Mouse (Mus musculus) lung, embryonic 14.5 days (tissue): ENCODE measurements around the gene Arhgef10l. TPM values are rescaled to one million over a fixed set of nuclear protein-coding genes. Genes with fewer than 3 reads are reported as not detected.

Source experiments
- ATAC-seq: fragments of 200-750 bp; cut with Nextera tagmentation; 2 replicates; pipeline ENCODE4 v1.8.0; 2017; ENCODE audit warnings: mild to moderate bottlenecking, moderate TSS enrichment, moderate library complexity; ENCODE audit not compliant: insufficient read depth
- DNase-seq: peaks from one replicate; pipeline ENCODE4 v3.0.0-alpha.2; 2015
- H3K27ac ChIP-seq: fragments of 300-500 bp; sonication (generic); 2 replicates; pipeline ENCODE4 v1.5.1; 2014; ENCODE audit warnings: low read depth, mild to moderate bottlenecking, moderate library complexity
- H3K27me3 ChIP-seq: fragments of 300-500 bp; sonication (generic); 2 replicates; pipeline ENCODE4 v1.6.1; 2014; ENCODE audit warnings: low read length, control low read depth; ENCODE audit not compliant: insufficient read depth
- H3K36me3 ChIP-seq: fragments of 300-500 bp; sonication (generic); 2 replicates; pipeline ENCODE4 v1.6.1; 2014; ENCODE audit warnings: control low read depth; ENCODE audit not compliant: insufficient read depth
- H3K4me1 ChIP-seq: fragments of 300-500 bp; sonication (generic); 2 replicates; pipeline ENCODE4 v1.6.1; 2014; ENCODE audit warnings: antibody characterized with exemption, control low read depth; ENCODE audit not compliant: insufficient read depth
- H3K4me2 ChIP-seq: fragments of 300-500 bp; sonication (generic); 2 replicates; pipeline ENCODE4 v1.6.1; 2014; ENCODE audit warnings: mild to moderate bottlenecking
- H3K4me3 ChIP-seq: fragments of 300-500 bp; sonication (generic); 2 replicates; pipeline ENCODE4 v1.5.1; 2014; ENCODE audit warnings: low read depth, low read length
- H3K9ac ChIP-seq: fragments of 300-500 bp; sonication (generic); 2 replicates; pipeline ENCODE4 v1.6.1; 2014
- H3K9me3 ChIP-seq: fragments of 300-500 bp; sonication (generic); 2 replicates; pipeline ENCODE4 v1.6.1; 2016; ENCODE audit warnings: low read depth, low read length, control low read depth
- CTCF ChIP-seq: IDR thresholded peaks from 2 replicates; pipeline ENCODE4 v1.5.1; 2016; ENCODE audit warnings: antibody characterized with exemption, low read depth
- WGBS: fragments of 180-500 bp; shearing (Covaris S2); extraction: QIAGEN DNeasy Blood & Tissue Kit; methylation state at CpG from one replicate; pipeline ENCODE4 v1.1.7; 2014; 5-methylcytosine and 5-hydroxymethylcytosine counted together
- polyA plus RNA-seq: library from polyadenylated mRNA; unstranded; fragments of >200 nt; fragmentation: Nextera tagmentation; extraction: Ambion mirVana; gene quantifications from 2 replicates; pipeline ENCODE4 v1.2.1, GENCODE M21; 2014

The Arhgef10l gene
- polyA plus RNA-seq, 1 experiment from 2014 or later: 16.1 TPM

- 50% methylated on average over 5 of the region's 5 CpGs for WGBS
Observed at GRCm38 (mm10) chr4:140641414-140641918, 24.3 kb downstream of the Arhgef10l start.

GRCm38 (mm10) chr4:140640668-140641067 lies 25.1 kb downstream of the Arhgef10l start:
- no peak for ATAC-seq
- no peak overlapping the region for H3K27ac ChIP-seq

More at GRCm38 (mm10) chr4:140641414-140641918, 24.3 kb downstream of the Arhgef10l start:
- ATAC-seq (no peak), DNase-seq (no peak)
- no peak overlapping the region for H3K27ac ChIP-seq
- no peaks in the 10 kb centered on the region for H3K27me3 ChIP-seq
- TF ChIP-seq CTCF: no peak
- H3K9ac ChIP-seq: no peak overlapping the region
- no peak overlapping the region for H3K4me3 ChIP-seq
- peaks cover 3% of the 10 kb centered on the region; the same call in 1 of the 2 replicates for H3K9me3 ChIP-seq
- no peak overlapping the region for H3K4me2 ChIP-seq
- no peaks in the 10 kb centered on the region for H3K4me1 ChIP-seq
- H3K36me3 ChIP-seq: peaks cover 17% of the 10 kb centered on the region; the same call in 1 of the 2 replicates

GRCm38 (mm10) chr4:140640242-140640523 lies 25.6 kb downstream of the Arhgef10l start:
- no peak overlapping the region for H3K4me2 ChIP-seq
- H3K9ac ChIP-seq: no peak overlapping the region
- H3K27ac ChIP-seq: no peak overlapping the region
- H3K4me1 ChIP-seq: no peaks in the 10 kb centered on the region
- peaks cover 8% of the 10 kb centered on the region; the same call in 1 of the 2 replicates for H3K36me3 ChIP-seq
- ATAC-seq (no peak), DNase-seq (no peak)
- TF ChIP-seq CTCF: no peak
- WGBS: 80% methylated on average over 8 of the region's 8 CpGs
- no peaks in the 10 kb centered on the region for H3K27me3 ChIP-seq
- H3K9me3 ChIP-seq: peaks cover 3% of the 10 kb centered on the region; the same call in 1 of the 2 replicates
- no peak overlapping the region for H3K4me3 ChIP-seq

More at GRCm38 (mm10) chr4:140640668-140641067, 25.1 kb downstream of the Arhgef10l start:
- WGBS: 73% methylated on average over 9 of the region's 9 CpGs
- Histone ChIP-seq H3K9ac (no peak overlapping the region), H3K27me3 (no peaks in the 10 kb centered on the region), H3K9me3 (peaks cover 3% of the 10 kb centered on the region; the same call in 1 of the 2 replicates), H3K4me1 (no peaks in the 10 kb centered on the region), H3K4me3 (no peak overlapping the region), H3K36me3 (peaks cover 12% of the 10 kb centered on the region; the same call in 1 of the 2 replicates), H3K4me2 (no peak overlapping the region)
- DNase-seq: no peak
- TF ChIP-seq CTCF: no peak

- Histone ChIP-seq H3K4me2 (no peak overlapping the region), H3K4me3 (no peak overlapping the region), H3K4me1 (no peaks in the 10 kb centered on the region), H3K9ac (no peak overlapping the region), H3K9me3 (peaks cover 3% of the 10 kb centered on the region; the same call in 1 of the 2 replicates), H3K36me3 (0 out of 2 replicates have a peak, but pooled peaks cover 8% of the 10 kb centered on the region), H3K27ac (no peak overlapping the region), H3K27me3 (no peaks in the 10 kb centered on the region)
- WGBS: 85% methylated on average over 28 of the region's 28 CpGs
- no peak for TF ChIP-seq CTCF
- ATAC-seq: no peak
- no peak for DNase-seq
Observed at GRCm38 (mm10) chr4:140639431-140640241, 26.2 kb downstream of the Arhgef10l start.

- Histone ChIP-seq H3K9me3 (peaks cover 3% of the 10 kb centered on the region; the same call in 1 of the 2 replicates), H3K9ac (no peak overlapping the region), H3K36me3 (0 out of 2 replicates have a peak, but pooled peaks cover 8% of the 10 kb centered on the region), H3K27me3 (no peaks in the 10 kb centered on the region), H3K4me1 (no peaks in the 10 kb centered on the region), H3K27ac (no peak overlapping the region), H3K4me2 (no peak overlapping the region), H3K4me3 (no peak overlapping the region)
- WGBS: 84% methylated on average over 5 of the region's 5 CpGs
- ATAC-seq (no peak), DNase-seq (no peak)
- no peak for TF ChIP-seq CTCF
Observed at GRCm38 (mm10) chr4:140638591-140638990, 27.2 kb downstream of the Arhgef10l start.

GRCm38 (mm10) chr4:140637269-140637668 lies 28.5 kb downstream of the Arhgef10l start:
- no peak overlapping the region for H3K27ac ChIP-seq
- H3K4me3 ChIP-seq: no peak overlapping the region
- no peaks in the 10 kb centered on the region for H3K4me1 ChIP-seq
- TF ChIP-seq CTCF: no peak
- no peak overlapping the region for H3K4me2 ChIP-seq
- 67% methylated on average over 8 of the region's 8 CpGs for WGBS
- no peaks in the 10 kb centered on the region for H3K27me3 ChIP-seq
- ATAC-seq (no peak), DNase-seq (no peak)
- H3K36me3 ChIP-seq: peaks cover 12% of the 10 kb centered on the region; the same call in 1 of the 2 replicates
- no peak overlapping the region for H3K9ac ChIP-seq
- H3K9me3 ChIP-seq: no peaks in the 10 kb centered on the region

GRCm38 (mm10) chr4:140636312-140636996 lies 29.4 kb downstream of the Arhgef10l start:
- no peaks in the 10 kb centered on the region for H3K9me3 ChIP-seq
- no peak overlapping the region for H3K9ac ChIP-seq
- no peak for TF ChIP-seq CTCF
- no peak overlapping the region for H3K27ac ChIP-seq
- no peaks in the 10 kb centered on the region for H3K4me1 ChIP-seq
- DNase-seq (no peak), ATAC-seq (no peak)
- peaks cover 12% of the 10 kb centered on the region; the same call in 1 of the 2 replicates for H3K36me3 ChIP-seq
- no peaks in the 10 kb centered on the region for H3K27me3 ChIP-seq
- no peak overlapping the region for H3K4me3 ChIP-seq
- no peak overlapping the region for H3K4me2 ChIP-seq
- WGBS: 44% methylated on average over 5 of the region's 5 CpGs
